Mouse (Mus musculus) right cerebral cortex, postnatal 25 days (tissue): ENCODE measurements around the gene Abcg1.

Source experiments
- DNase-seq: peaks from one replicate; pipeline ENCODE4 v3.0.0; 2022

Abcg1 gene

DNA sequence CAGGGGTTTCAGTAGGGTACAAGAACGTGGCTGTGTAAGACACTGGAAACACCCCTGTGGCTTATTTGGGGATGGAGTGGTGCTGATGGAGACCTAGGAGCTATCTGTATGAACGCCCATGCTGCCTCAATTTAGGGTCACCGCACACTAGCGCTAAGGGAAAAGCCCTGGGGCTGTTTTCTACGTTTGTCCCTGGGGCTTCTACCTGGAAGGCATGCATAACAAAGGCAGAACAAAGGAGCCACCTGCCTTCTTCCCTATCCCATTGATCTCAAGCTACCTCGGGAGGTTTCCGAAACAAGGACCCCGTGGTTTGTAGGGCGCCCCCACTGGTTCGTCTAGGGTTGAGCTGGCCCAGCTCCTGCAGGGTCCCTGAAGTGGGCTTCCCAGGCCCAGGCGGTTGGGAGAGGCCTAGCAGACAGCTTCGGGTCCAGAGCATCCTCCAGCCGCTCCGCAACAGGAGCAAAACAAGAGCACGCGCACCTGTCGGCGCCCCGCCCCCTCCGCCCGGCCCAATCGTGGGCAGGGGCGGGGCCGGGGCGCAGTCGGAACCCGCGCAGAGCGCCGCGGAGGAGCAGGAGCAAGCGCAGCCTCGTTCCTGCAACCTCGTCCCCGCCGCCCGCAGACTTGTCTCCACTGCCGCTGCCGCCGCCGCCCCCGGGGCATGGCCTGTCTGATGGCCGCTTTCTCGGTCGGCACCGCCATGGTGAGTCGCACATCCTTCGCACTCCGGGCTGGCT, at the start of gene Abcg1:
Gene Abcg1 (plus strand): TSS at position 525 of the 740 bp plus-strand sequence.
- DNase-seq: peak; percentile 76

DNA sequence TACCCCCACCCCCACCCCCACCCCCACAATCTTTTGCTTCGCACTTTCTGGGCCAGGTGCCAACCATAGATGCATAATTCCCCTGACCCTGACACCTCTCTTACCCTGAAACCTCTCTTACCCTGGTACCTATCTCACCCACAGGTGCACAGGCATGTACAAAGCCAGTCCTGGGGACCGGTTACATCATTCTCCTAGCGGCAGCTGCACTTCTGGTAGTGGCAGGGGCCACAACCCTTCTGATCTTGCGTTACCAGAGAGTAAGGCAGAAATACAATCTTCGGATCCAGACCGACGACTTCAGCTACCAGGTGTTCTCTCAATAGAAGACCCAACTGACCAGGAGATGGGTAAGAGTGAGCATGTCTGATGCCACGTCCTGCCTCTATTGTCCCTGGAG, 49.1 kb upstream of the Abcg1 start:
- no peak for DNase-seq

GRCm38 (mm10) chr17:31011551-31012394, 45.7 kb upstream of the Abcg1 start:
- DNase-seq: no peak

- DNase-seq: no peak
Observed at GRCm38 (mm10) chr17:31018267-31018666, 39.2 kb upstream of the Abcg1 start.

DNA sequence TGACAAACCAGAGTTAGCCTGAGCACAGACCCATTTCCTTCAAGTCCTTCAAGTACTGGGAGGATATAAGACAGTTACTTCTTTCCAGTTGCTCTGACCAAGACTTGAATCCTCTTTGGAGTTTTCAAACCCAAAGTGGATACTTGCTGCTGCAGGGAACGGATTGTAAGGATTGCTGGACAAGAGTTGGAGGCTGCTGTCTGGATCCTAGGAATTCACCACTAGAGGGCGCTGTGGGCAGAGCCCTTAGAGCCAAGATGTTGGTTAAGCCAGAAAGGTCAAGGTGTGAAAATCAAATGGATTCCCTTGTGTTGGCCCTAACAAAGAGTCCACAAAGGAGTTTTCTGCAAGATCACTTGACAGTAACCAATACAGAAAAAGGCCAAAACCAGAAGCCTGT, 38.0 kb upstream of the Abcg1 start:
- peak; percentile 45 for DNase-seq

DNA sequence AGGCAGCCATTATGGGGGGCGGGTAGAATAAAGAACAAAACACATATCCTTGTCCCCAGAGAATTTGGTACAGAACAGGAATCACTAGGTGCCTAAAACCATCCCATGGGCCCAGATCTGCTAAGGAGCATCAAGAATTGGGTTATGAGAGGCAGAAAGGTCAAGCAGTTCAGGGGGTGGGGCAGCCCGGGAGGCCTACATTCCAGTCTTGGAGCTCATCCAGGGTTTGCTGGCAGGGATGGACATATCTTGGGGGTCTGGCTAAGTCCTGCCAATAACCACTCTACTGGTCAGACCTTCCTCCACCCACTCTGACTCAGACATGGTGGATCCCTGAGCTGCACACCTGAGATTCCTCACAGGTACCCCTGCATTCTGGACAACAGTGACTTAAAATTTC, 37.4 kb upstream of the Abcg1 start:
- DNase-seq: no peak

DNA sequence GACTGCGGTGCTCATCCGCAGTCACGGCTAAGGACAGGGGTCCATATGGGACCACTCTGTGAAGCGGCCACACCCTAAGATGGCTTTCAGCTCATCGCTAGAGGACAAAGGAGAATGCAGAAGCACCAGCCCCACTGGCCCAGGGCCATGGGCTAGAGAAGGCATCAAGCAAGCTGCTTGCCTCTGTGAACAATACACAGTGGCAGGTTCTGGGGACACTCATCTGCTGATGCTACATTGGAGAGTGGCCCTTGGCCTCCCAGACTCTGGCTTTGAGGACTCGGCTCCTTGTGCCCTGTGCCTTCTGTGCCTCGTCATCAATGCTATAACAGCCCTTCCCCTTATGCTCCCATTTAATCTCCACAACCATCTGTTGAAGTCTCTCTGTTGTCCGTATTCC, 36.2 kb upstream of the Abcg1 start:
- no peak for DNase-seq

DNA sequence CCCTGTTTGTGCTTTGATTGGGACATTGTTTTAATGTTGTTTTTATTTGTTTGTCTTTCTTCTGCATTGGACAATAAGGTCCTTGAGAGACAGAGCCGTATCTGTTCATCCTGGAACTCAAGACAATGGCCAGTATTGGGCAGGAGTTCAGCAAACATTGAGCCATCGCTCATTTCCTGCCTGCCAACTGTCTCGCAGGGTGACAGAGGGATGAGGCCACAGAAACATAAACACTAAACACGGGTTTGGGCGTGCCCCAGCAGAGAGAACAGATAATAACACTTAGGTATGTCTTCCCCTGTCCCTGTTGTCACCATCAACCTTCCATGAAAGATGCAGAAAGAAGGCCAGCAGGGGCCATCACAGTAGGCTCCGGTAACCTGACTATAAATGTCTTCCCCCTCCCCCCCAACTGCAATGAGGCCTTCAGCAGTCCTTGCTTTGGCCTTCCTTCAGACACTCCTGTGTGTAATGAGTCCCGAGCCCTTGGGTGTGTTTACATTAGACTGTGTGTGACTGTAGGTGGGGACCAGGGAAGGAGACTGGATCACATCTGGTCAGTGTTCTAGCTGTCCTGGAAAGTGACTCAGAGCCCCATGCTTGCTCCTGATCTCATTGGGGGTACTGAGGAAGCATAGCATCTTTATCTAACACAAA, 33.2 kb upstream of the Abcg1 start:
- DNase-seq: no peak

- no peak for DNase-seq
Observed at GRCm38 (mm10) chr17:31024782-31025125, 32.7 kb upstream of the Abcg1 start.

GRCm38 (mm10) chr17:31026986-31027385, 30.5 kb upstream of the Abcg1 start:
- no peak for DNase-seq

- DNase-seq: no peak
Observed at GRCm38 (mm10) chr17:31027723-31028122, 29.8 kb upstream of the Abcg1 start.

DNA sequence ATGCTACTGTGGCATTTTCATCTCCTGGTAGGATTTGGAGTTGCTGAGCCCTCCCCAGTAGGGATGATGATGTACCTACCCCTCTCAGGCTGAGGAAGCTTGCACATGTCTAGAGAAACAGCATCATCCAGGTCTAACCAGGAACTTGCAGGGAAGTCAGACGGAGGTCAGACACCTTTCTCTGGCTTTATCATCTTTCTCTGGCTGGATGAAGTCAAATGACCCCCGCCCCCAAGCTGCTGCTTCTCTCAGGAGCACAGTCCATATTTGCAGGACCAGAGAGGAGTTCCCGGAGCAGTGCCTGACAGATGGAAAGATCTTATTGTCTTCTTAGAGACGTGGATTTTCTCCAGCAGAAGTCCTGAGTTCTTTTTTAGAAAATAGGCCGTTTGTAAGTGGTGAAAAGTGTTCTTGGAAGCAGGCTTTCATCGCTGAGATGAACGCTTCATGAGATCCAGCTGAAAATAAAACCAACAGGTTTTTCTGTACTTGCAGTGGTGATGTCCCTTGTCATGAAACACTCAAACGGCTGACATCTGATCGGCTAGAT, 28.6 kb upstream of the Abcg1 start:
- no peak for DNase-seq

GRCm38 (mm10) chr17:31029407-31029806, 28.1 kb upstream of the Abcg1 start:
- no peak for DNase-seq

DNA sequence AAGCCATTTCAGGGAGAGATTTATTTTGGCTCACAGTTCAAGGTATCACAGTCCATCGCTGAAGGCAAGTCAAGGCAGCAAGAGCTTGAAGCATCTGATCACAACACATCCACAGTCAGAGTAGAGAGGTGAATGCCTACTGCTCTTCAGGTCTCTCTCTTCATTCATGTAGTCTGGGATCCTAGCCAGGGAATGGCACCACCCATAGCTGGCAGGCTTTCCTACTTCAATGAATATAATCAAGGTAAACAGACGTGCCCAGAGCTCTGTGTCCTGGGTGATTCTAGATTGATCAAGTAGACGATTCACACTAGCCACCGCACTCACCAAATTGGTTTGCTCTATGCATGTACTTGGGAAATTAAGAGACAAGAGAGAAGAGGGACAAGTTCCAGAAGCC, 25.1 kb upstream of the Abcg1 start:
- DNase-seq: no peak

DNA sequence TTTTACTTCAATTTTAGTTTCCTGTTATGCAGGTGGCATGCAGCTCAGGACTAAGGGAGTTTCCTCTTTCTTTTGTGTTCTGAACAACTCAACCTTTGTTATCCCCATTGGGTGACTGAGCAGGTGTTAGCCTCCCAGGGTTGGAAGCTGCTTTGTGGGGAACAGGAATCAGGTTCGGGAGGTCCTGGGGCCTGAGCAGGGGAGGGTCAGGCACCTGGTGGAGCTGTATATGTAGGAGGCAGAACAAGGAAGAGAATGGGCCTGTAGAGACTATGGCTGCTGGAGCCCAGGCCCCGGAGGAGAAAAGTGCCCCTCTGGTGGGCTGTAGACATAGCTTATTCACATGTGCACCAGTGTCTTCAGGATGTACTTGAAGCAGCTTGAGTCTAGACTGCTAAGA, 24.2 kb upstream of the Abcg1 start:
- DNase-seq: no peak

DNA sequence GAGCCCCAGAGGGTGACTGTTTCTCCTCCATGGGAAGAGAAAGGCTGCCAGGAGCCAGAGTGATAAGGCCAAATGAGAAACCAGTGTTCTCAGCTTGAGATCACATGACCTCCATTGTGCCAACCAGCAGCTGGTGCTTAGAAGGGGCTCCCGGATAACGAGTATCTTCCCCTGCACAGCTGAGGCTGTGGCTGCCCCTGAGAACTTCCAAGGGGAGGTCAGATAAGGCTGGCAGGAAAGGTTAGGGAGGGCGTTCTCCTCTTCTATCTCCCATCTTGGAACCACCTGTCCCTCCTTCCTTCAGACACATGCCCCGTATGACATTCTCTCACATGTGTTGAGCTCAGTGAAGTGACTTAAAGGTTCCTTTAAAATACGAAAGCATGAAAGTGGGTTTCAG, 23.3 kb upstream of the Abcg1 start:
- DNase-seq: no peak

- no peak for DNase-seq
Observed at GRCm38 (mm10) chr17:31034674-31035356, 22.7 kb upstream of the Abcg1 start.

- peak; percentile 45 for DNase-seq
Observed at GRCm38 (mm10) chr17:31036168-31036876, 21.2 kb upstream of the Abcg1 start.

- no peak for DNase-seq
Observed at GRCm38 (mm10) chr17:31037331-31037730, 20.1 kb upstream of the Abcg1 start.

- DNase-seq: no peak
Observed at GRCm38 (mm10) chr17:31038381-31038780, 19.1 kb upstream of the Abcg1 start.

DNA sequence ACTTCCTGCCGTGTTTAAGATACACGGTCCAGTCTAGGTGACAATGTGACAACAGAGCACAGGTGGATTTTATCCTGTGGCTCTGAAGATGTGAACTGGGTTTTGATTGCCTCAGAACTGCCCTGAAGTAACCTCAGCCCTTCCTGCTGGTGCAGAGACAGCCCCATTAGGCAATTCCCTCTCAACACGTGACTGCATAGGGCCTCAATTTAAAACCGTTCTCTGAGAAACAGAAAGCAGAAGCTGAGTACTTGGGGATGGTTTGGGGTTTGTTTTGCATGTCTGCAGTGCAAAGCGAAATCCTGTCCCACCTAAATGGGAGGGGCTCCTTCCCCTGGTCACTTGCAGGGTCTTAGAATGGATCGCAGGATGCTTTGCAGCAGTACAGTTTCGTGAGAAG, 17.8 kb upstream of the Abcg1 start:
- no peak for DNase-seq

DNA sequence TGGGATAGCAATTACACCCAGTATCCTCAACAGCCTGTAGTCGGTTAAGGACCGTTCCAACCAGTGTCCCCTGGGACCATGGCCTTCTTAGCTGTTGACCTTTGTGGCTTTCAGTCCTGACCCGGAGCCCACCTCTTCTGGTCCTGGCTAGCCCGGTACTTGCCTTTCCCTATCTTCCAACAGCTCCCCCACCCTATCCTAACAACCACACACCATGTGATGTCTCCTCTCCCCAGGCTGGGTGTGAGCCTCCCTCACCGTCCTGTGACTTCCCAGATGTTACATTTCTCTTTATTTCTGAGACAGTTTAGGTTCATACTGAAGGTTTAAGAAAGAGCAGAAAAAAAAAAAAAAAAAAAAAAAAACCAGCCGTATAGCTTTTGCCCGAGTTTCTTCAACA, 17.1 kb upstream of the Abcg1 start:
- DNase-seq: no peak
